Mouse (Mus musculus) thymus, postnatal 25 days (tissue): ENCODE data around the gene Fam47e.

Experiments
- DNase-seq: peaks from one replicate; pipeline ENCODE4 v3.0.0; 2022

Fam47e gene

GRCm38 (mm10) chr5:92604452-92605247, 49.8 kb downstream of the Fam47e start:
- DNase-seq, result no peak

- no peak for DNase-seq
Observed at GRCm38 (mm10) chr5:92607492-92608229, 52.8 kb downstream of the Fam47e start.

GRCm38 (mm10) chr5:92612756-92613155, 57.9 kb downstream of the Fam47e start:
- no peak for DNase-seq

GRCm38 (mm10) chr5:92621883-92622282, 67.0 kb downstream of the Fam47e start:
- DNase-seq, result no peak

- DNase-seq, result no peak
Observed at GRCm38 (mm10) chr5:92627896-92628295, 73.0 kb downstream of the Fam47e start.

- DNase-seq, result no peak
Observed at GRCm38 (mm10) chr5:92633526-92633925, 78.7 kb downstream of the Fam47e start.

GRCm38 (mm10) chr5:92634916-92635315, 80.0 kb downstream of the Fam47e start:
- no peak for DNase-seq

- DNase-seq, result no peak
Observed at GRCm38 (mm10) chr5:92635891-92636290, 81.0 kb downstream of the Fam47e start.

GRCm38 (mm10) chr5:92640861-92641260, 86.0 kb downstream of the Fam47e start:
- no peak for DNase-seq
